Mouse (Mus musculus): Measurements from ENCODE around the gene Rhod.

GRCm38 (mm10) chr19:4480041-4480440 lies 40.8 kb upstream of the Rhod start:
- TF ChIP-seq ZKSCAN1 (IDR thresholded peaks at IDR 0.05; ENCODE audit: low read depth, low read length) (no peak), USF1 (IDR thresholded peaks at IDR 0.05; ENCODE audit: low read depth, low read length) (no peak)

All from MEL (cell line).